Mouse (Mus musculus): ENCODE results near the gene Rtl5. TPM values are rescaled to one million over a fixed set of nuclear protein-coding genes. Genes with fewer than 3 reads are reported as not detected.

The Rtl5 gene
- polyA plus RNA-seq, 1 experiment from 2014 or later: 3.9 TPM

DNA sequence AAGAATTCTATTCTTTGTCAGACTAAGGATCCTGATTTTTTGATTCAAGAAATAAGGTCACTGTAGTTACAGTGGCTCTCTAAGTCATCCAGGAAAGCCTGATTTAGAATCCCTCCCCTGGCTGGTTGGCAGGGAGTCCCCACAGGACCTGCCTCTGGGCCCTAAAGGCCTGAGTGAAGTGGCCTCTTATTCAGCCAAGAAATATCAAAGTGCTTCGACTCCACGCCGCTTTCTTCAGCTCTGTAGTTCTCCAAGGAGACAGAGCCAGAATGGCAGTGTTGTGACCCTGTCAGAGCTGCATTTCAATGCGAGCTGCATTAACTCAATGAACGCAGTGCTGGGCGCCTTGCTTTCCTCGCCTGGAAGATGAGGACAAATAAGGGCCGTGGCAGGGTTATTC lies 38.7 kb downstream of the Rtl5 start:
- H3K4me1 ChIP-seq (ENCODE audit: control insufficient read depth, insufficient read depth, low read length): no peaks in the 10 kb centered on the region
- no peaks in the 10 kb centered on the region for H3K36me3 ChIP-seq (ENCODE audit: control insufficient read depth, insufficient read depth, low read length)
- no peak for ATAC-seq (ENCODE audit: low read depth)
- no peak overlapping the region for H3K27ac ChIP-seq (ENCODE audit: low read depth, low read length)
- WGBS: 41% methylated on average over 8 of the region's 8 CpGs
- no peaks in the 10 kb centered on the region for H3K9me3 ChIP-seq (ENCODE audit: control insufficient read depth, low read length)
- H3K27me3 ChIP-seq (ENCODE audit: control insufficient read depth, insufficient read depth, low read length): peaks cover 2% of the 10 kb centered on the region; the same call in 1 of the 2 replicates
- H3K4me2 ChIP-seq (ENCODE audit: low read depth, low read length): no peak overlapping the region
- H3K4me3 ChIP-seq (ENCODE audit: low read depth, low read length): no peak overlapping the region
- H3K9ac ChIP-seq (replicated peaks; ENCODE audit: low read depth, low read length): no peak overlapping the region

DNA sequence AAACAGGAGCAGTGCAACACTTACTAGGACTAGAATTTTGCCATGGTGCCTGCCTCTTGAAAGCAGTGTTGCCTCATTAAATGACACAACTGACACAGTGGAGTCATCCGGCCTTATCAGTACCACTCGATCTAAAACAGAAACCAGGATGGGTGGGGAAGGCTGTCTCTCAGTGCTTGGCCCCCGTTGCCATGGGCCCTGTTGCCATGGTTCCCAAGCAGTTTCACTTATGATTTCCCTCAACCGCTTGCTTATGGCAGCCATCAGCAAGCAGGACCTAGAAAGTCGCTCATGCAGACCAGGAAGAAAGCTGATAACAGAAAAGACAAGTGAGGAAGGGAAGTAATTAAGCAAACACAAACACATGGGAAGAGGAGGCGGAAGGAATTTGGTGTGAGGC lies 39.3 kb downstream of the Rtl5 start:
- Histone ChIP-seq H3K27ac (ENCODE audit: low read depth, low read length) (no peak overlapping the region), H3K9me3 (ENCODE audit: control insufficient read depth, low read length) (no peaks in the 10 kb centered on the region), H3K4me1 (ENCODE audit: control insufficient read depth, insufficient read depth, low read length) (no peaks in the 10 kb centered on the region), H3K4me2 (ENCODE audit: low read depth, low read length) (no peak overlapping the region), H3K27me3 (ENCODE audit: control insufficient read depth, insufficient read depth, low read length) (peaks cover 2% of the 10 kb centered on the region; the same call in 1 of the 2 replicates), H3K4me3 (ENCODE audit: low read depth, low read length) (no peak overlapping the region), H3K36me3 (ENCODE audit: control insufficient read depth, insufficient read depth, low read length) (no peaks in the 10 kb centered on the region), H3K9ac (replicated peaks; ENCODE audit: low read depth, low read length) (no peak overlapping the region)
- ATAC-seq (ENCODE audit: low read depth): no peak
- 48% methylated on average over 6 of the region's 6 CpGs for WGBS

DNA sequence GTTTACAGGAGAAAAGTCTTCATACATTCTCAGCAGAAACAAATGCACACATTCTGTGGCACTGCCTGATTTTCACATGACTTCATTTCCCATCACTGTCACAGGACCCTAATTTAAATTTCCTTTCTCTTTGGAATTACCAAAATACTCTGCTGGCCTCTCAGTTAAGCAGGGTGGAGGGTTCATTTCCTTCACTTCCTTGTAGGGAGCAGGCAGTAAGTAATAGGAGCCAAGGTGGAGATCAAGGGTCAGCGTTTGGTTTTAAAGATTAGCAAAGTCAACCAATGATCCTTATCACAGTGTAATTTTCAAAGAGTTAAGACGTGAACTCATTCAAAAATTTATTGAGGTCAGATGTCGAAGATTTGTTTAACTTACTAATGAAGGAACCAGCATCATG lies 46.1 kb downstream of the Rtl5 start:
- Histone ChIP-seq H3K27me3 (ENCODE audit: control insufficient read depth, insufficient read depth, low read length) (peaks cover 2% of the 10 kb centered on the region; the same call in 1 of the 2 replicates), H3K4me2 (ENCODE audit: low read depth, low read length) (no peak overlapping the region), H3K9ac (replicated peaks; ENCODE audit: low read depth, low read length) (no peak overlapping the region), H3K36me3 (ENCODE audit: control insufficient read depth, insufficient read depth, low read length) (no peaks in the 10 kb centered on the region), H3K4me1 (ENCODE audit: control insufficient read depth, insufficient read depth, low read length) (no peaks in the 10 kb centered on the region), H3K4me3 (ENCODE audit: low read depth, low read length) (no peak overlapping the region), H3K27ac (ENCODE audit: low read depth, low read length) (no peak overlapping the region), H3K9me3 (ENCODE audit: control insufficient read depth, low read length) (no peaks in the 10 kb centered on the region)
- ATAC-seq (ENCODE audit: low read depth): no peak
- WGBS: 71% methylated on average over 3 of the region's 3 CpGs

DNA sequence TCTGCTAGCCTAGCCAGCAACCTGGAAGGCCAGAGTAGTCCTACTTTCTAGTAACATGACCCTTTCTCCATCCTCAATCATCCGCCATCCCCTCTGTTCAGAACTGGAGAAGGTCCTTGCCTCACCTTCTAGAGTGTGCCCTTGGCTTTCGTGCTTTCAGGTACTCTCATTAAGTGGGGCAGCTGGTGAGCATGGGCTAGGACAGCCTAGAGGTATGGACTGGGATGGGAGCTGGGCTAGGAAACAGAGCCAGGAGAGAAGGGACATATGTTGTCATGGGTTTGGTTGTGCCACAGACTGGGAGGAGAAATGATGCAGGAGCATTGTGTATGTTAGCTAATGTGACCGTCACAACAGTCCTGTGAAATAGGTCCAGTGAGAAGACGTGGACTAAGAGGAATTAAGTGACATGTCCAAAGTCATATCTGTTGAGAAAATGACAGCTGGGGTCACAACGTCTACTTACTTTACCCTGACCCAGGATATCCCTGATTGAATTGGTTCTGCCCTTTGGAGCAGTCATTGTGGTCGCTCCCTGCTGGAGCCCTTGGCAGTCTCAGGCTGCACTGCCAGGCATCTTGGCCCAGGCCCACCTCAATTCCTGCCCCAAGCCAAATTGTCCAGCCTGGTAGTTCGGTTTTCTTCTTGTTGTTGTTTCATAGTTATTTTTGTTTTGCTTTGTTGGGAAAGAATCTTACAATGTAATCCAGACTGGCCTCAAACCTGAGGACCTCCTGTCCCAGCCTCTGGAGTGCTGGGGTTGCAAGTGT lies 51.4 kb downstream of the Rtl5 start:
- 78% methylated on average over 7 of the region's 7 CpGs for WGBS
- Histone ChIP-seq H3K4me2 (ENCODE audit: low read depth, low read length) (no peak overlapping the region), H3K4me1 (ENCODE audit: control insufficient read depth, insufficient read depth, low read length) (no peaks in the 10 kb centered on the region), H3K9ac (replicated peaks; ENCODE audit: low read depth, low read length) (no peak overlapping the region), H3K27ac (ENCODE audit: low read depth, low read length) (no peak overlapping the region), H3K36me3 (ENCODE audit: control insufficient read depth, insufficient read depth, low read length) (no peaks in the 10 kb centered on the region), H3K4me3 (ENCODE audit: low read depth, low read length) (no peak overlapping the region), H3K9me3 (ENCODE audit: control insufficient read depth, low read length) (no peaks in the 10 kb centered on the region), H3K27me3 (ENCODE audit: control insufficient read depth, insufficient read depth, low read length) (peaks cover 3% of the 10 kb centered on the region; the same call in 1 of the 2 replicates)
- ATAC-seq (ENCODE audit: low read depth): no peak

DNA sequence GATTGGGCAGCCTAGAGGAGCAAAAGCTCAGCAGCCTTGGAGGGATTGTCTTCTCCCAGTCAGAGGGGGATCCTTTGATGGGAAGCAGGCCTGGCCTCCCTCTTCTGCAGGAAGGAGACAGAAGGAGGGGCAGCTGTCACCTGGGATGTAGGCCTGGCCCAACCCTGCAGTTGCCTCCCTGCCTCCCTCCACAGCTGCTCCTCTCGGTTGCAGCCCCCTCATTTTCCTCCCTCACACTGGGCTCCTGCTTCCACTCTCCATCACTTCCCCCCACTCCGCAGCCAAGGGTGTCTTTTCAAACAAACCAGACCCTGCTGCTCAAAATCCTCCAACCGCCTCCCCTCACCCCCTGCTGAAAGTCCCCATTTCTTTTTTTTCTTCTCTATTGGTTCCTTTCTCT lies 52.2 kb downstream of the Rtl5 start:
- 59% methylated on average over 3 of the region's 3 CpGs for WGBS
- H3K4me1 ChIP-seq (ENCODE audit: control insufficient read depth, insufficient read depth, low read length): no peaks in the 10 kb centered on the region
- no peaks in the 10 kb centered on the region for H3K9me3 ChIP-seq (ENCODE audit: control insufficient read depth, low read length)
- H3K27ac ChIP-seq (ENCODE audit: low read depth, low read length): no peak overlapping the region
- no peak overlapping the region for H3K4me3 ChIP-seq (ENCODE audit: low read depth, low read length)
- H3K36me3 ChIP-seq (ENCODE audit: control insufficient read depth, insufficient read depth, low read length): no peaks in the 10 kb centered on the region
- no peak overlapping the region for H3K4me2 ChIP-seq (ENCODE audit: low read depth, low read length)
- peaks cover 3% of the 10 kb centered on the region; the same call in 1 of the 2 replicates for H3K27me3 ChIP-seq (ENCODE audit: control insufficient read depth, insufficient read depth, low read length)
- no peak for ATAC-seq (ENCODE audit: low read depth)
- no peak overlapping the region for H3K9ac ChIP-seq (replicated peaks; ENCODE audit: low read depth, low read length)

DNA sequence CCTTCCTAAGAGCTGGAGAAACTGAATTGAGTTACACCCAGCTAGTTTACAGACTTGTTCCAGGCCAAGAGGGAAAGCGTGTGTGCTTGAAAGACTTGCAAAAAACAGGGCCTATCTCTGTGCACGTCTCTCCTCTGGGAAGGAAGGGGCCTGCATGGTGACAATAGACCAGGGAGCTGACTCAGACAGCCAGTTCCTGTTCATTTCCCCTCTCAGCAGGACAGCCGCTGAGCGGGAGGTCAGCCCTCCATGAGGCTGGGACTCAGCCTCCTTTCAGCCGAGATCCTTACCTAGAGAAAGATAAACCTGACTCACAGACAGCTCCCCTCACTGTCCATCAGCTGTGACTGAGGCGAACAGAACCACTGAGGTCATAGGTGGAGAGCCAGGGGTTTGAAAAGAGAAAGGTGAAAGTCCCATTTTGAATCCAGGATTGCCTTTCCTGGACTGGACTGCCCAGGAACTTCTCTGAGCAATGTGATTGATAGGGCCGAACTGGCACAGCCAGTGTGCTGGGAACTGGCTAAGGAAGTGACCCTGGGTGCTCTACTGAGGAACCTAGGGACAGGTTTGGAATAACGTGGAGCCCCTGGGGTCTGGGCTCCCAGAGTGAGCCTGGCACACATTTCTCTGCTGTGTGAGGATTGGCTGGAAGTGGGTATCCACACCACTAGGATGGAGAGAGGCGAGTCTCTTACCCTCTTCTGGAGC lies 53.7 kb downstream of the Rtl5 start:
- H3K4me2 ChIP-seq (ENCODE audit: low read depth, low read length): no peak overlapping the region
- H3K9me3 ChIP-seq (ENCODE audit: control insufficient read depth, low read length): no peaks in the 10 kb centered on the region
- no peak overlapping the region for H3K9ac ChIP-seq (replicated peaks; ENCODE audit: low read depth, low read length)
- no peak overlapping the region for H3K4me3 ChIP-seq (ENCODE audit: low read depth, low read length)
- H3K27me3 ChIP-seq (ENCODE audit: control insufficient read depth, insufficient read depth, low read length): peaks cover 3% of the 10 kb centered on the region; the same call in 1 of the 2 replicates
- ATAC-seq (ENCODE audit: low read depth): no peak
- no peak overlapping the region for H3K27ac ChIP-seq (ENCODE audit: low read depth, low read length)
- WGBS: 50% methylated on average over 9 of the region's 9 CpGs
- H3K4me1 ChIP-seq (ENCODE audit: control insufficient read depth, insufficient read depth, low read length): no peaks in the 10 kb centered on the region
- no peaks in the 10 kb centered on the region for H3K36me3 ChIP-seq (ENCODE audit: control insufficient read depth, insufficient read depth, low read length)

Other genes with a start within 250 kb of the Rtl5 start
- gene Nhsl2, start 221.9 kb downstream of the Rtl5 start, polyA plus RNA-seq (2014; fragmentation: Nextera tagmentation; extraction: Ambion mirVana): 4.5 and 5.4 TPM in 2 replicates
- 65.6 and 71.6 TPM in 2 replicates for gene Pin4, start 48.1 kb upstream of the Rtl5 start, polyA plus RNA-seq (2014; fragmentation: Nextera tagmentation; extraction: Ambion mirVana)
- 0.94 and 1.6 TPM in 2 replicates for gene Ercc6l, start 85.8 kb upstream of the Rtl5 start, polyA plus RNA-seq (2014; fragmentation: Nextera tagmentation; extraction: Ambion mirVana)
- gene Rps4x, start 118.1 kb upstream of the Rtl5 start, polyA plus RNA-seq (2014; fragmentation: Nextera tagmentation; extraction: Ambion mirVana): 390 and 436 TPM in 2 replicates
- 6.0 and 11.1 TPM in 2 replicates for gene Cited1, start 180.9 kb upstream of the Rtl5 start, polyA plus RNA-seq (2014; fragmentation: Nextera tagmentation; extraction: Ambion mirVana)

Data from neural tube, embryonic 14.5 days (tissue).